Mouse (Mus musculus): Measurements from ENCODE around the gene Grhpr. TPM values are rescaled to one million over a fixed set of nuclear protein-coding genes. Genes with fewer than 3 reads are reported as not detected.
A peak's percentile ranks its signal among the peaks of the same experiment; 100 is the strongest.

The Grhpr gene
- polyA plus RNA-seq, 1 experiment from 2014 or later = 43.2 TPM

DNA sequence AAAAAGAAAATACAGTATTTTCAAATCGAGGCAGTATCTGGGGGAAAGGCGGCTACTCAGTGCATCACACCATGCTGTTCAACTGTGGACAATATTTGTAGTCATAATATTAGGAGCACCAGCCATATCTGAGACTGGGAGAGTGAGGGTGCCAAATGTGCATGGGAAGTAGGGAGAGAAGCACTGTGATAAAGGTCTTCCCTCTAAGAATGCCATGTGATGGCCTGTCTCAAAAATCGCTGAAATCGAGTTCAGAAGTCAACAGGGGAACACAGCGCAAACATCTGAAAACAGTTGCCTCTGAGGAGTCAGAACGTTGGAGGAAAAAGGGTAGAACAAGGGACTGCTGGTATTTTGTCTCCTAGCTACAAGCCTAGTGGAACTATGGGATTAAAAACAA, 18.8 kb downstream of the Grhpr start:
- no peak overlapping the region for H3K27ac ChIP-seq
- peaks cover 5% of the 10 kb centered on the region; the same call in 1 of the 2 replicates for H3K4me1 ChIP-seq
- 91% methylated on average over 6 of the region's 6 CpGs for WGBS
- no peaks in the 10 kb centered on the region for H3K9me3 ChIP-seq (replicated peaks)
- H3K4me3 ChIP-seq = no peak overlapping the region
- H3K27me3 ChIP-seq = no peaks in the 10 kb centered on the region
- H3K4me2 ChIP-seq (replicated peaks) = no peak overlapping the region
- H3K36me3 ChIP-seq = peaks cover 11% of the 10 kb centered on the region
- no peak overlapping the region for H3K9ac ChIP-seq
- no peak for ATAC-seq (ENCODE audit: low FRiP score)

DNA sequence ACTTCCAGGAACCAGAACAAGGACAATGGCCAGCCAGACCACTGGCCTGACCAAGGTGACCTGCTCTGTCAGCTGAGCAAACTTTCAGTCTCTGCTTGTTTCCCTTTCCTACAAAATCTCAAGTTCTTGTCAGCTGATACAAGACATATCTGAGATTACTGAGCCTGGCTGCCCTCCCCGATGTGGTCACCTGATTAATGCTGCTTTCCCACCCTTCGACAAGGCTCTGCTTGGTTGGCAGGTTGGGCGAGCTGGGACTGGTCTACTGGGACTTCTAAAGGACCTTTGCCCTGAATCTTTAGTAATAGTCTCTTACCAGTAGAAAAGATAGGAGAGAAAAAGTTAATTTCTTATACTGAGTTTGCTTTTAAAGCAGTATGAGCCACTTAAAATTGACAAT, 24.3 kb downstream of the Grhpr start:
- WGBS = 83% methylated on average over 3 of the region's 3 CpGs
- Histone ChIP-seq H3K4me3 (no peak overlapping the region), H3K4me1 (peaks cover 9% of the 10 kb centered on the region), H3K9me3 (replicated peaks) (no peaks in the 10 kb centered on the region), H3K9ac (no peak overlapping the region), H3K36me3 (peaks cover 9% of the 10 kb centered on the region; the same call in 1 of the 2 replicates), H3K27me3 (no peaks in the 10 kb centered on the region), H3K4me2 (replicated peaks) (no peak overlapping the region), H3K27ac (no peak overlapping the region)
- ATAC-seq (ENCODE audit: low FRiP score) = no peak

DNA sequence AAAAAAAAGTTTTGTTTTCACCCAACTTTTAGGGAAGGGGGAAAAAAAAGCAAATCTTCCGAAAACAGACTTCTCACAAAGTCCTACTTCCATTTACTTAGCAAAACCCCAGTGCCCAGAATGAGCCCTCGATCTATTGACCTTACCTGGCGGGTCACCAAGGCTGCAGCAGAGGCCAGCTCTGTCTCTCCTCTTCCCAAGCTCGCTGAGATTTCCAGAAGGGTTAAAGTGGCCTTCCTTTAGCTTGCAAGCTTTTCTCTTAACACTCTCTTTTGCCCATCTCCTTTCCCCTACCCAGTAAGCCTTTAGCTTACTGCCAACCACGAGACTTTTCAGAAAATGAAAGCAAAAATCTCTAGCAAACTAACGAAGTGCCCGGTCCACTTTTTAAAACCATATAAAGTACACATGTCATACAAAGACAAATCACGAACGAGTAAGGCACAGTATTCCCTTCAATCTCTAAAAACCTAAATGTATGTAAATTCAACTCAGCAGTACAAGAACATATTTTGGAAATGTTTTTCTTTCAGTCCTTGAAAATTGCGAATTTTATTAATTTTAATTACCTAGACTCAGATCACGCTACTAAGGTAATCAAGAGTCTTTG, 29.7 kb downstream of the Grhpr start:
- Histone ChIP-seq H3K36me3 (no peaks in the 10 kb centered on the region), H3K9me3 (replicated peaks) (no peaks in the 10 kb centered on the region), H3K4me2 (replicated peaks) (peak overlapping the region; percentile 76), H3K27me3 (no peaks in the 10 kb centered on the region), H3K27ac (peak overlapping the region; percentile 97), H3K4me3 (peak overlapping the region; percentile 77), H3K9ac (peak overlapping the region; percentile 90), H3K4me1 (peaks cover 21% of the 10 kb centered on the region)
- WGBS = 15% methylated on average over 11 of the region's 11 CpGs
- ATAC-seq (ENCODE audit: low FRiP score) = no peak

DNA sequence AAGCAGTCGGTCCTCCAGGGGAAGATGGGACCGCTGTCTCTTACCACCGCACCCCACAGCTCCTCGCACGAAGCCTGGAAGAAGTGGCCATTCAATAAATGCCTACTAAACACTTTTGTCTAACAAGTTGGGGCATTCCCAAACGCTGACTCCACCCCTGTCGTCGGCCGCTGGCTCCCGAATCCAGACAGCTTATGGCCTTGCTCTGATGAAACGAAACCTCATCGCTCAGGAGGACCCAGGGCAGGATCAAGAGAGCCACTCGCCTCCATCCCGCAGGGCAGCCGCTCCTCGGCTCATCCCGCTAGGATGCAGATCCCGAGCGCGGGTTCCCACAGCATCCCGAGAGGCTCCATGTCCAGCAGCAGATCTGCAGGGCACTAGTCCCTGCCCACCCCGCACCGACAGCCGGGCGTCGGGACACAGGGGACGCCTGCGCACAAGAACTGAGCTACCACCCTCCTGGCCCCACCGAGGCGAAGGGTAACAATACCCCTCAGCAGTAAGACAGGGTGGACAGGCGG, 30.4 kb downstream of the Grhpr start:
- H3K9ac ChIP-seq = peak overlapping the region; percentile 90
- H3K36me3 ChIP-seq = no peaks in the 10 kb centered on the region
- H3K4me3 ChIP-seq = peak overlapping the region; percentile 77
- peak; percentile 85 for ATAC-seq (ENCODE audit: low FRiP score)
- H3K4me1 ChIP-seq = peaks cover 21% of the 10 kb centered on the region
- peak overlapping the region; percentile 97 for H3K27ac ChIP-seq
- WGBS = under 1% methylated on average over 31 of the region's 31 CpGs
- peak overlapping the region; percentile 76 for H3K4me2 ChIP-seq (replicated peaks)
- no peaks in the 10 kb centered on the region for H3K9me3 ChIP-seq (replicated peaks)
- no peaks in the 10 kb centered on the region for H3K27me3 ChIP-seq

DNA sequence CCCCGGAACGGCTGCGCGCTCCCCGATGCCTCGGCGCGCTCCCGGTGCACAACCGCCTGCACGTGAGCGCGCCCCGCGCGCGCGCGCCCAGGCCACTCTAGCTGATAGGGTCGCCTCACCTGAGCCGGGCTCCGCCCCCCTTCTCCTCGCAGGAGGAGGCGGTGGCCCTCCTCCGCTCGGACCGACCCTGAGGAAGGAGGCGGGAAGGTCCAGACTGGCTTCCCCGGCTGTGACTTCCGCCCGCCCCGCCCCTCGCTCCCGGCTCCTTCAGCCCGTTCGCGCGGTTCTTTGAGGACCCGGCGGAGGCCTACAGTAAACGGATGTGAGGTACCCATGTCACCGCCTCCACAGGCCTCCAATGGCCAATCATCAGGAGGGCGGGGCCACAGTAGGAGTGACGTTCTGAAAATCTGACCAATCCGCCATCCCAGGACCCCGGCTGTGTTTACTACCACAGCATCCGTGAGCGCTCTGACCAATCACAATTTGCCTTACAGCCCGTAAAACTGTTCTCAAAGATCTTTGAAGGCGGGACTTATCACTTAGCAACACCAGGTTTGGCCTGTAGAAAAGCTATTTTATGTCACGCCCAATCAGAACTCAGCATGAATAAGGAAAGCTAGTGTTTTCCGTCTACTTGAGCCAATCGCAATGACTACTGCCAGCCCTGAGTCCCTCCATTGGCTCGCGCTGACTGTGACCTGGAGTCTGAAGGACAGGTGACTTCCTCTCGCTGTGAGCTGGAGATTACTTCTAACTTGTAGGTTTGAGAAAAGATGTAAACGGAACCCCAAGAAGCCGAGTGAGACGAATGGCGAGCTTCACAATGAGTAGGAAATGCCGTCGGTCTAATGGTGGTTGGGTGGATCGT, 31.1 kb downstream of the Grhpr start, which contains the start of gene Zbtb5:
Gene Zbtb5 (minus strand): TSS at position 308 of the 871 bp plus-strand sequence.
- peak within 1 kb of the TSS; percentile 90 for H3K9ac ChIP-seq
- H3K4me2 ChIP-seq (replicated peaks) = peak within 1 kb of the TSS; percentile 76
- H3K36me3 ChIP-seq = no peaks in the 10 kb centered on the region
- no peaks in the 10 kb centered on the region for H3K27me3 ChIP-seq
- H3K4me3 ChIP-seq = peak within 1 kb of the TSS; percentile 77
- under 1% methylated on average over 63 of the region's 63 CpGs for WGBS
- peak; percentile 99 for ATAC-seq (ENCODE audit: low FRiP score)
- peaks cover 21% of the 10 kb centered on the region for H3K4me1 ChIP-seq
- H3K27ac ChIP-seq = peak within 1 kb of the TSS; percentile 97
- no peaks in the 10 kb centered on the region for H3K9me3 ChIP-seq (replicated peaks)

DNA sequence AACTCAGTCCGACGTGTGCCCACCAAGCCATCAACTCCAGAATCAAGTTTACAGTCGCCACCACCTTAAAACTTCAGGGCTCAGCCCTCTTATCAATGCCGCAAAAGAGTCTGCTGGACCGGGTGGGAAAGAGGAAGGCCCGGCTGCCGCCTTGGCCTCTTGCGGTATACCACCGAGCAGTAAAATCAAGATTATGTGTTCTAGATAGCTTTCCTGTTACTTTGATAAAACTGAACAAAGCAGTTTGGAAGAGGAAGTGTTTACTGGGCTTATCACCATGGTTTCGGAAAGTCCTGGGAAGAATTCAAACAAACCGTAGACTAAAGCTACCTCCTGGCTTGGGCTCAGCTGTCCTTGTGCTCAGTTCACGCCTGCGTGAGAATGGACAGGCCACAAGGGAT, 31.8 kb downstream of the Grhpr start:
- Histone ChIP-seq H3K27me3 (no peaks in the 10 kb centered on the region), H3K9ac (peak overlapping the region; percentile 70), H3K4me1 (peaks cover 21% of the 10 kb centered on the region), H3K9me3 (replicated peaks) (no peaks in the 10 kb centered on the region), H3K4me2 (replicated peaks) (peak overlapping the region; percentile 76), H3K36me3 (no peaks in the 10 kb centered on the region), H3K27ac (peak overlapping the region; percentile 76), H3K4me3 (peak overlapping the region; percentile 66)
- no peak for ATAC-seq (ENCODE audit: low FRiP score)
- 1% methylated on average over 13 of the region's 13 CpGs for WGBS

DNA sequence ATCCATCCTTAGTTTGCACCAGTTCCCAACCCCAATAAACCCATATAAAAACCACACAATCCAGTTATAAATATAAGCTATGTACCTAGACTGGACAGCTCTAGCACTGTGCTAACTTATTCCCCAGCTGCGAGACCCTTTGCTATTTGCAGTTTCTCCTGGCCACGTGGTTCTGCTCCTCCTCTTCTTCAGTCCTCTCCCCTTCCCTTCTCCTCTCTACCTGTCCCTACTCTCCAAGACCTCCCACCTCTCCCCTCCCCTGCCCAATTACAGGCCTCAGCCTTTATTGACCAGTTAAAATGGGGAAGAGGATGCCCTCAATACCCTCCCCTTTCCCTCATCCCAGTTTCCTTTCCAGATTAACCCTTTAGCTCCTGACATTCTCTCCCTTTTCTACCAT, 32.3 kb downstream of the Grhpr start:
- Histone ChIP-seq H3K4me3 (peak overlapping the region; percentile 66), H3K4me1 (peaks cover 21% of the 10 kb centered on the region), H3K27me3 (no peaks in the 10 kb centered on the region), H3K4me2 (replicated peaks) (peak overlapping the region; percentile 76), H3K27ac (no peak overlapping the region), H3K9ac (no peak overlapping the region; the same call in 1 of the 2 replicates), H3K9me3 (replicated peaks) (no peaks in the 10 kb centered on the region), H3K36me3 (no peaks in the 10 kb centered on the region)
- 10% methylated on average over 2 of the region's 2 CpGs for WGBS
- ATAC-seq (ENCODE audit: low FRiP score) = no peak

DNA sequence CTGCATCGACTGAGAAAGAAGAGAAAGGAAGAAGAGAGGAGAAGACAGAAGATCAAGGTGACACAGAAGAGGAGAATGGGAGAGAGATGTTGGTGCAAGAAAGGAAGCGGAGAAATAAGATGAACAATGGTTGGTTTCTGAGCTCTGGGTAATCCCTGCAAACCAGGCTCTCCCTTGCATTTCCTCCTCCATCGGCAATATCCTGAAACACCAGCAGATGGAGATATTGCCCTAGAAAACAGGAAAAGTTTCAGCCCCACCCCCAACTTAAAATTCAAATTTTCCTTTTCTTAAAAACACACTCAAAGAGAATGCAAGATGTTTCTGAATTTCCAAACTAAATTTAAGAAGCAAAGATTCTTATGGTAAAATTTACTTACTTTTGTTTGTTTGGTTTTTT, 34.4 kb downstream of the Grhpr start:
- no peaks in the 10 kb centered on the region for H3K27me3 ChIP-seq

DNA sequence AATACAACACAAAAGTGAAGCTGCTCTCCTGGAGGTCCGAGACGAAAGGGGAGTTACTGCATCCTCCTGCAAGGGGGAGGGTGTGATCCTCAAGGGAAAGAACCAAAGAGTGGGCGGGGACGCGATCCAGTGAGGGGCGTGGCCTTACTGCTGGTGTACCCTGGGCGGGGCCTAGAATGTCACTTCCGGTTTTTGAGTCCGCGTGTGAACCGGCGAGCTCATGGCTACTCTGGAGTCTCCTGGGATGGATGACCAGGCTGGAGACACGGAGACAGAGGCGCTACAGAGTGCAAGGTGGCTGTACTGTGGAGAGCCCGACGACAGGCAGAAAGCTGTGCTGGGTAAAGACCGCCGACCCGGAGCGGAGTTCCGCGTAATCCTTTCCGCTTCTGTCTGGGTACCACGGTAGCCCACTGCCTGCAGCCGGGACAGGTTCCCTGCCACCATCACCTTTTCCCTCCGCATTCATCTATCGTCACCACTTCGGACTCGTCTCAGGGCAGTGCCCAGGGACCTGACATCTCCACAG, 37.3 kb downstream of the Grhpr start, which contains the start of gene Polr1e:
Gene Polr1e (plus strand): TSS at position 132 of the 529 bp plus-strand sequence.
- WGBS = 0% methylated on average over 29 of the region's 29 CpGs

More for the DNA sequence above, 34.4 kb downstream of the Grhpr start:
- Histone ChIP-seq H3K9ac (no peak overlapping the region), H3K4me1 (peaks cover 29% of the 10 kb centered on the region), H3K4me2 (replicated peaks) (no peak overlapping the region), H3K27ac (no peak overlapping the region), H3K9me3 (replicated peaks) (no peaks in the 10 kb centered on the region), H3K36me3 (no peaks in the 10 kb centered on the region), H3K4me3 (no peak overlapping the region)
- 16% methylated on average over 3 of the region's 3 CpGs for WGBS
- ATAC-seq (ENCODE audit: low FRiP score) = no peak

DNA sequence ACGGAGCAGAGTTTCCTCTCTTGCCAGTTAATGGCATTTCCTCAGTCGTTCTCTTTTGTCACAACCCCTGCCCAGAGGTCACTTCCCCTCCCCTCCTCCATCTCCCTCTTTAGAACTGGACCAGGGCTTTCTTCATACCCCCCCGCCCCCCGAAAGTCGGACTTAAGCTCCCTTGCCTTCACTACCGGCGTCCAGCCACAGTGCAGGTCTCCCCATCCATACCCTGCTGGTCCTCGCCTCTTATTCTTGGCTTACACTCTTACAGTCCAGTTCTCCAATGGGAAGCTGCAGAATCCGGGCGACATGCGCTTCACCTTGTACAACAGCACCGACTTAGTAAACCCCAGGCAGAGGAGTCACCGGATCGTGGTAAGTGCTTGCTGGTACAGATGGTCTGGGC, 37.8 kb downstream of the Grhpr start:
- WGBS = 2% methylated on average over 14 of the region's 14 CpGs
- ATAC-seq (ENCODE audit: low FRiP score) = peak; percentile 17; the same call in 1 of the 2 replicates
- Histone ChIP-seq H3K4me3 (peak overlapping the region; percentile 78), H3K27ac (no peak overlapping the region), H3K4me1 (peaks cover 21% of the 10 kb centered on the region), H3K9ac (peak overlapping the region; percentile 73), H3K4me2 (replicated peaks) (peak overlapping the region; percentile 95), H3K27me3 (no peaks in the 10 kb centered on the region), H3K36me3 (peaks cover 11% of the 10 kb centered on the region; the same call in 1 of the 2 replicates), H3K9me3 (replicated peaks) (no peaks in the 10 kb centered on the region)

More for the DNA sequence above, 37.3 kb downstream of the Grhpr start, which contains the start of gene Polr1e:
- Histone ChIP-seq H3K9me3 (replicated peaks) (no peaks in the 10 kb centered on the region), H3K9ac (peak within 1 kb of the TSS; percentile 73), H3K27ac (0 out of 2 replicates have a peak within 1 kb of the TSS, but pooled peaks have one; percentile 31), H3K36me3 (peaks cover 7% of the 10 kb centered on the region; the same call in 1 of the 2 replicates), H3K4me1 (peaks cover 23% of the 10 kb centered on the region), H3K27me3 (no peaks in the 10 kb centered on the region), H3K4me3 (peak within 1 kb of the TSS; percentile 78), H3K4me2 (replicated peaks) (peak within 1 kb of the TSS; percentile 95)
- peak; percentile 86 for ATAC-seq (ENCODE audit: low FRiP score)

DNA sequence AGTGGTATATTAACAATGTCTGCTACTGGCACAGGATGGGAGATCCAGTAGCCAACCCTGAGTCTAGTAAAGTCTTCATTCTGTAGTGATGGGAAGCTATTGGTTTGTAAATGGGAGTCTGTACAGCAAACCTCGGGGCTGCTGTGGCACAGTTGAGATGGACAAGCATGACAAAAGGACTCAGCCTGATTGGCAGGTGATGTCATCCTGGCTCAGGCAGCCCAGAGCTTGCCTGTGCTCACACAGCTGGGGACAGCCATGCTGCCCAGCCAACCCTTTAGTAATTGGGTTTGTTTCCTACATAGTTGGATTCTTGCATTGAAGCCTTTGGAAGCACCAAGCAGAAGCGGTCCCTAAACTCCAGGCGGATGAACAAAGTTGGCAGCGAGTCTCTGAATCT, 45.3 kb downstream of the Grhpr start:
- H3K4me1 ChIP-seq = no peaks in the 10 kb centered on the region
- no peak overlapping the region for H3K4me2 ChIP-seq (replicated peaks)
- H3K27ac ChIP-seq = no peak overlapping the region
- ATAC-seq (ENCODE audit: low FRiP score) = no peak
- no peak overlapping the region for H3K4me3 ChIP-seq
- H3K36me3 ChIP-seq = peaks cover 55% of the 10 kb centered on the region
- H3K9me3 ChIP-seq (replicated peaks) = no peaks in the 10 kb centered on the region
- H3K9ac ChIP-seq = no peak overlapping the region
- no peaks in the 10 kb centered on the region for H3K27me3 ChIP-seq
- WGBS = 84% methylated on average over 4 of the region's 4 CpGs

DNA sequence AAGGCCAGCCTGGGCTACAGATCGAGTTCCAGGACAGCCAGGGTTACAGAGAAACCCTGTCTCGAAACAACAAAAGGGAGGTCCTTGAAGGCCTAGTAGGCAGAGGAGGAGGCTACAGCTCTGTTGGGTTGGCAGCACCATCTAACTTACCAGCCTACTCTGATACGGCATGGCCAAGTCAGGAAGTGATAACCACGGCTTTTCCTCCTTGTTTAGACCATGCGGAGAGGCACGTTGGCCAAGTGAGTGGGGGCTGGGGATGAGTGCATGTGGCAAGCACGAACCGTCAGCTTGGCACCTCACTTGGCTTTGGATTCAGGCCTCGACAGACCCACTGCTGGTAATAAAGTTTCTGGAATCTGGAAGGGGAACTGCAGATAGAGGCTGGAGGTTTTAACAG, 51.4 kb downstream of the Grhpr start:
- ATAC-seq (ENCODE audit: low FRiP score) = no peak
- no peaks in the 10 kb centered on the region for H3K4me1 ChIP-seq
- H3K27ac ChIP-seq = no peak overlapping the region
- H3K4me3 ChIP-seq = no peak overlapping the region
- H3K4me2 ChIP-seq (replicated peaks) = no peak overlapping the region
- no peaks in the 10 kb centered on the region for H3K27me3 ChIP-seq
- peaks cover 83% of the 10 kb centered on the region for H3K36me3 ChIP-seq
- H3K9ac ChIP-seq = no peak overlapping the region
- WGBS = 92% methylated on average over 9 of the region's 9 CpGs
- H3K9me3 ChIP-seq (replicated peaks) = no peaks in the 10 kb centered on the region
